Mouse (Mus musculus) central nervous system, embryonic 18 days (tissue): ENCODE data around the gene Lypd1. TPM values are rescaled to one million over a fixed set of nuclear protein-coding genes. Genes with fewer than 3 reads are reported as not detected.

ENCODE experiments used
- polyA plus RNA-seq: library from polyadenylated mRNA; depleted of rRNA; stranded (reverse); fragments of >200 nt; gene quantifications from 2 replicates; pipeline ENCODE4 v1.2.3, GENCODE M21; 2012; rRNA removed

The Lypd1 gene
- polyA plus RNA-seq: 102 and 110 TPM in 2 replicates

DNA sequence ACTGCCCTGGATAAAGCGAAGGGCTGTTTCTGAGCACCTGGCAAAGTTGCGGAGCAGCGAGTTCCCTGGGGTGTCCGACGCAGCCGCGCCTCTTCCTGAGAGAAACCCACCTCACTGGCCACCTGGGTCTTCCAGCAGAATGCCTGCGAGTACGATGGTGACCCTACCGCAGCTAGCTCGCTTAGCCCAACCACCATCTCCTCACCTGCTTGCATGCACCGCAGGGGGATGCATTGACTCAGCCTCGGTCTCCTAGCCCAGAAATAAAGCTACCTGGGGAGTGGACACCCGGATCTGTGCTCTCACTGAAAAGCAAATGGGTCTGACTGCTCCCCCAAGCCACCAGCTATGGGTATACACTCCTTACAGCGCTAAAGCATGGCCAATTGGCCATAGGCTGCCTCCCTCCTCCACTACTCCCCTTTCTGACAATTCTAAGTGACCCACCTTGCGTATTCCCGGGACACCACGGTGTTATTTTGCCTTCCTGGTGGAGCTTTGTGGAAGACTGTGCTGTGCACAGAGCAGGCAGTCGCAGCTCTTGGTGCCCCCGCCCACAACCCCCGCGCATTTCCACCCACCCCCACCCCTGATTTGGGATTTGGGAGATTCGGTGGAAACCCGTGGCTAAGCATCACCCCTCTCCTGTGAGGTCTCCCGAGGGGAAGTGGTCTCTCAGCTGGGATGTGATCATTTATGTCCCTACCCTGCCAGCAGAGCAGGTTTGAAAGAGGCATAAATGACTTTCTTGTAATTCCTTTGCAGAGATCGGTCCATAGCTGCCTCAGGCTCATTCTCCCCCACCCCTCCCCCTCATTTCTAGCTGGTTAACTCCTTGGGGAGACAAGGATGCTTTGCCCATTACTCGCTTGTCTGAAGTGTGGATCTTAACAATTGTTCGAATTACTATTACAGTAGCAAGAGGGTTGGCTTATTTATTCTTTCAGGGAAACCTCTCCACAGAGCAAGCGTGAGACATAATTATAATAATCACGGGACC lies at the start of gene Lypd1:
Gene Lypd1 (minus strand): TSS at position 501 of the 1,000 bp plus-strand sequence.

Other genes starting within 250 kb of the Lypd1 start
- 0.37 and 0.43 TPM in 2 replicates for gene Gpr39, start 236.1 kb downstream of the Lypd1 start, polyA plus RNA-seq